Mouse (Mus musculus) embryonic facial prominence, embryonic 12.5 days (tissue): ENCODE results near the gene Pum1. TPM values are rescaled to one million over a fixed set of nuclear protein-coding genes. Genes with fewer than 3 reads are reported as not detected.

ENCODE experiments used
- ATAC-seq: fragments of 200-750 bp; cut with Nextera tagmentation; 2 replicates; pipeline ENCODE4 v1.8.0; 2017; ENCODE audit not compliant: insufficient number of reproducible peaks, insufficient read depth, low FRiP score, low TSS enrichment
- H3K27ac ChIP-seq: fragments of 300-500 bp; sonication (generic); 2 replicates; pipeline ENCODE4 v1.5.1; 2016; ENCODE audit warnings: mild to moderate bottlenecking
- H3K27me3 ChIP-seq: fragments of 300-500 bp; sonication (generic); 2 replicates; pipeline ENCODE4 v1.6.1; 2016; ENCODE audit warnings: mild to moderate bottlenecking, moderate library complexity
- H3K36me3 ChIP-seq: fragments of 300-500 bp; sonication (generic); 2 replicates; pipeline ENCODE4 v1.6.1; 2016; ENCODE audit warnings: mild to moderate bottlenecking
- H3K4me1 ChIP-seq: fragments of 300-500 bp; sonication (generic); 2 replicates; pipeline ENCODE4 v1.6.1; 2016
- H3K4me2 ChIP-seq: fragments of 300-500 bp; sonication (generic); replicated peaks from 2 replicates; pipeline ENCODE4 v1.6.1; 2016; ENCODE audit warnings: mild to moderate bottlenecking, moderate library complexity
- H3K4me3 ChIP-seq: fragments of 300-500 bp; sonication (generic); 2 replicates; pipeline ENCODE4 v1.5.1; 2016; ENCODE audit warnings: mild to moderate bottlenecking
- H3K9ac ChIP-seq: fragments of 300-500 bp; sonication (generic); 2 replicates; pipeline ENCODE4 v1.6.1; 2016; ENCODE audit warnings: mild to moderate bottlenecking, moderate library complexity
- H3K9me3 ChIP-seq: fragments of 300-500 bp; sonication (generic); 2 replicates; pipeline ENCODE4 v1.6.1; 2016; ENCODE audit warnings: mild to moderate bottlenecking, moderate library complexity
- WGBS: fragments of 180-500 bp; shearing (Covaris S2); methylation state at CpG from one replicate; pipeline ENCODE4 v1.1.7; 2016; 5-methylcytosine and 5-hydroxymethylcytosine counted together
- polyA plus RNA-seq: library from polyadenylated mRNA; unstranded; fragments of >200 nt; fragmentation: Nextera tagmentation; extraction: Ambion mirVana; gene quantifications from 2 replicates; pipeline ENCODE4 v1.2.1, GENCODE M21; 2016

Pum1 gene
- polyA plus RNA-seq, 1 experiment from 2014 or later: 116 TPM

DNA sequence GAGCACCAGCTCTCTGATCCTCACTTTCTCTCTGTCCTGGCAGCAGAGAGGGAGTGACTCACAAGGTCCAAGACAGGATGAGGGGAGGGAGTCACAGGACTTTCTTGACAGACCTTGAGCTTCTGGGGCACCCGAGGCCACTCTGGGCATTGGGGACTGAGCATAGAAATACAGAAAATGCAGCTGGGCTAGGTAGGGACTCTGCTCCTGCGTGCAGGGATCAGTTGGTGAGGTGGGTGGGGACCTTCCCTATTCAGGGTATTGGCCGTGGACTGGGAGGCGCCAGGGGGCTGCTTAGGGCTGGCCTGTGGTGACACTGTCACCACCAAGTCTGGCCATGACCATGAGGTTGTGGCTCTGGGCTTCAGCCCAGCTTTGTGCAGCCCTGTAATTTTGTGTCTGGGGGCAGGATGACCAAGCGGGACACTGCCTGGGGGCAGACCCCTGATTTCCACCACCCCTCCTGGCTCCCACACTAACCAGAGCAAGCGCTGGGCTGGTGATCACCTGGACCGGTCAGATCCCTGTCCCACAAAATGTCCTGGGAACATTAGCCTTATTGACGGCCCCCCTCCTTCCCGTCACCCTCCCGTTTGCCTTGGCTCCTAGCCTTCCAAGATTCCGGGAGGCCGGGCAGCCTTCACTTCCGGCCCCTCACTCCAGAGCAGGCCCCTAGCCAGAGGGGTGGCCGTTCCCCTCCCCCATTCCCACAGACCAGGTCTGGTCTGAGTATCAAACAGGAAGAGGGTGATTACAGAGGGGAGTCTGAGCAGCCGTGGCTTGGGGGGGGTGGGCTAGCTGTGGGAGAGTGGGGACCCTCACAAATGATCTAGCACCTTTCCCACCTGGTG lies 134.3 kb downstream of the Pum1 start:
- Histone ChIP-seq H3K4me1 (peaks cover 58% of the 10 kb centered on the region), H3K27me3 (no peaks in the 10 kb centered on the region), H3K27ac (peak overlapping the region; percentile 76), H3K36me3 (no peaks in the 10 kb centered on the region), H3K9me3 (no peaks in the 10 kb centered on the region), H3K9ac (peak overlapping the region; percentile 1; the same call in 1 of the 2 replicates), H3K4me3 (no peak overlapping the region), H3K4me2 (peak overlapping the region; percentile 25; the same call in 1 of the 2 replicates)
- no peak for ATAC-seq
- 21% methylated on average over 15 of the region's 15 CpGs for WGBS

DNA sequence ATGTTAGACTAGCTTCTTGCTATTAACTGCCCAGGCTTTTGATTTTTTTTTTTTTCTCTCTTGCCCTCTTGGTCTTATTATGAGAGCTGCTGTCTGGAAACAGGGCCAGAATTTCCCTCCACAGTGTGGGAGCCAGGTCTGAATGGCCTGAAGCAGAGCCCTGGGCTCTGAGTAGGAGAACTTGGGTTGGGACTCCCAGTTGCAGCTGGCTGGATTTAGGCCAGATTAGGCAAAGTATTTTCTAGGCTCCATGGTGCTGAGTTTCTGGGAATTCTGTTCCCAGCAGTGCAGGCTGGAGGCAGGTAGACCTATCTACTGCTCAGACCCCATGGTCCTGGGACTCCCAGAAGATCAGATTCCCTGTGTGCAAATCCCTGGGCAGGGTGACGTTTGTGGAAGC lies 135.3 kb downstream of the Pum1 start:
- Histone ChIP-seq H3K9ac (no peak overlapping the region), H3K27ac (peak overlapping the region; percentile 76)

DNA sequence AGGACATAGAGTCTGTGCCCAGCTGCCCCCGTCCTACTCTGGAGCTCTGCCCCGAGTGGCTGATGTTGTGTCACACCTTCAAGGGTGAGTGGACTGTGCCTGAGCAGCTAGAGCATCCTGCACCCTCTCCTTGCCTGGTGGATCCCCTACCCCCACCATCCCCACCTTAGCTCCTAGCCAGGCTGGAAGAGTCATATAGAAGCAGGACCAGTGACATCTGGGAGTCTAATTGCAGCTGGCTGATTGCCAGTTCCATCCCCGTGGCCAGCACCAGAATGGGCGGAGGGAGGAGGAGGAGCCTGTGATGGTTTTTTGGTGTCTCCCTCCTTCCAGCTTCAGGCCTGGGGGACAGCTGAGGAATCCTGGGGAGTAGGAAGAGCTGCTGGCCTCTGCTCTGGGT lies 136.0 kb downstream of the Pum1 start:
- H3K9ac ChIP-seq: no peak overlapping the region

More for the DNA sequence above, 135.3 kb downstream of the Pum1 start:
- Histone ChIP-seq H3K27me3 (no peaks in the 10 kb centered on the region), H3K4me3 (no peak overlapping the region), H3K4me1 (peaks cover 49% of the 10 kb centered on the region), H3K36me3 (0 out of 2 replicates have a peak, but pooled peaks cover 3% of the 10 kb centered on the region), H3K9me3 (no peaks in the 10 kb centered on the region), H3K4me2 (no peak overlapping the region)
- 63% methylated on average over 1 of the region's 1 CpGs for WGBS
- ATAC-seq: no peak

DNA sequence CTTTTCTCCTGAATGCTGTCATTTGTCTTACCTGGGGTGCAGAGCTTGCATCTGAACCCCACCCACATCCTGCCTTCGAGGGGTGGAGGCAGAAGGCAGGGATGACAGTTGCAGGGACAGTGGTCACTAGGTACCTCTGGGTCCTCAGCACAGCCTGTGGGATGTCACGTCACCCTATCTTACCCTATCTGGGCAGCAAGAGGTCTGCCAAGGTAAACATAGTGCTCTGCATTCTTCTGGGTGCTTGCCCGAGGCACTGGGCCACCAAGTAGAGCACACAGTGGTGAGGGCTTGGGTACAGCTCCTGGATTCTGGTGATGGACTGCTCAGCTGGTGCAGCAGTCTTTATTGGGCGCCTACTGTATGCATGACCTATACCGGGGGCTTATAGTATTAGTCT lies 136.5 kb downstream of the Pum1 start:
- Histone ChIP-seq H3K9ac (no peak overlapping the region), H3K27me3 (no peaks in the 10 kb centered on the region), H3K4me2 (no peak overlapping the region), H3K9me3 (no peaks in the 10 kb centered on the region), H3K36me3 (0 out of 2 replicates have a peak, but pooled peaks cover 3% of the 10 kb centered on the region), H3K27ac (no peak overlapping the region), H3K4me1 (peaks cover 41% of the 10 kb centered on the region), H3K4me3 (no peak overlapping the region)
- no peak for ATAC-seq
- 84% methylated on average over 5 of the region's 5 CpGs for WGBS

More for the DNA sequence above, 136.0 kb downstream of the Pum1 start:
- Histone ChIP-seq H3K27ac (peak overlapping the region; percentile 76; the same call in 1 of the 2 replicates), H3K4me1 (peaks cover 46% of the 10 kb centered on the region), H3K4me3 (no peak overlapping the region), H3K27me3 (no peaks in the 10 kb centered on the region), H3K36me3 (0 out of 2 replicates have a peak, but pooled peaks cover 3% of the 10 kb centered on the region), H3K9me3 (no peaks in the 10 kb centered on the region), H3K4me2 (no peak overlapping the region)
- 56% methylated on average over 4 of the region's 4 CpGs for WGBS
- ATAC-seq: no peak

DNA sequence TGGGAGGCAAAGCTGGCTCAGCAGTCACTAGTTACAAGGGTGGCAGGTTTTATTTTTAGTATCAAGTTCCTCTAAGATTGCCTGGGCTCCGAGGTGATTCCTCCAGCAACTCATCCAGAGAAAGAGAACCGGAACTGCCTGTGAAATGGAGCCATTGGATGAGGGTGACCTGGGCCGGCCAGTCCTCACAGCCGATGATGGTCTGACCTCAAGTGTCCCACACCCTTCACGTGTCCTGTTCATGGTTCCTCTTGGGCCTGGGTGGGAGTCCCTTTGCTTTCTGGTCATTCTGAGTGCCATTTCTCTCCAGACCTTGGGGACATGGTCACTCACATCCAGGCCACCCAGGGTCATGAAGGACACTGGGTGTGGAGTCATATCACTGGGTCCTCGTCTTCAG lies 137.0 kb downstream of the Pum1 start:
- H3K36me3 ChIP-seq: 0 out of 2 replicates have a peak, but pooled peaks cover 3% of the 10 kb centered on the region
- no peak overlapping the region for H3K9ac ChIP-seq
- H3K9me3 ChIP-seq: no peaks in the 10 kb centered on the region
- H3K27me3 ChIP-seq: no peaks in the 10 kb centered on the region
- 84% methylated on average over 6 of the region's 6 CpGs for WGBS
- no peak for ATAC-seq
- no peak overlapping the region for H3K4me3 ChIP-seq
- no peak overlapping the region for H3K4me2 ChIP-seq
- peaks cover 40% of the 10 kb centered on the region for H3K4me1 ChIP-seq
- H3K27ac ChIP-seq: no peak overlapping the region

DNA sequence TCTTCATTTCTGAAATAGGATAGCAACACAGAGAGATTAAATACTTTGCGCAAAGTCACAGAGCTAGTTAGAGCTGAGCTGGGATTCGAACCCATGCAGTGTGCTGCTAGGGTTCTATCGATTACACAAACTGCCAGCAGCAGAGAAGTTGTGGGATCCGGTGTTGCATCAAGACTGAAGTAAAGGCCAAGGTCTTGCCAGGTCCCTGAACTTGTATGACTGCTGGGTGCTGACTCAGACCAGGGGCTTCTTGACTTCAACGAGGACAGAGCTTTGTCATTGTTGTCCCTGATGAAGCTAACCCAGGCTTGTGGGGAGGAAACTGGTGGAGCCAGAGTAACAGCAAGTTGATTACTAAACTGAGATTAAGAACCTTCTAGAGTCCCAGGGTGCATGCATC lies 138.1 kb downstream of the Pum1 start:
- H3K9me3 ChIP-seq: no peaks in the 10 kb centered on the region
- peaks cover 46% of the 10 kb centered on the region for H3K4me1 ChIP-seq
- H3K4me3 ChIP-seq: no peak overlapping the region
- ATAC-seq: no peak
- 0 out of 2 replicates have a peak, but pooled peaks cover 3% of the 10 kb centered on the region for H3K36me3 ChIP-seq
- H3K27me3 ChIP-seq: no peaks in the 10 kb centered on the region
- H3K4me2 ChIP-seq: no peak overlapping the region
- no peak overlapping the region for H3K9ac ChIP-seq
- WGBS: 88% methylated on average over 5 of the region's 5 CpGs
- H3K27ac ChIP-seq: no peak overlapping the region

DNA sequence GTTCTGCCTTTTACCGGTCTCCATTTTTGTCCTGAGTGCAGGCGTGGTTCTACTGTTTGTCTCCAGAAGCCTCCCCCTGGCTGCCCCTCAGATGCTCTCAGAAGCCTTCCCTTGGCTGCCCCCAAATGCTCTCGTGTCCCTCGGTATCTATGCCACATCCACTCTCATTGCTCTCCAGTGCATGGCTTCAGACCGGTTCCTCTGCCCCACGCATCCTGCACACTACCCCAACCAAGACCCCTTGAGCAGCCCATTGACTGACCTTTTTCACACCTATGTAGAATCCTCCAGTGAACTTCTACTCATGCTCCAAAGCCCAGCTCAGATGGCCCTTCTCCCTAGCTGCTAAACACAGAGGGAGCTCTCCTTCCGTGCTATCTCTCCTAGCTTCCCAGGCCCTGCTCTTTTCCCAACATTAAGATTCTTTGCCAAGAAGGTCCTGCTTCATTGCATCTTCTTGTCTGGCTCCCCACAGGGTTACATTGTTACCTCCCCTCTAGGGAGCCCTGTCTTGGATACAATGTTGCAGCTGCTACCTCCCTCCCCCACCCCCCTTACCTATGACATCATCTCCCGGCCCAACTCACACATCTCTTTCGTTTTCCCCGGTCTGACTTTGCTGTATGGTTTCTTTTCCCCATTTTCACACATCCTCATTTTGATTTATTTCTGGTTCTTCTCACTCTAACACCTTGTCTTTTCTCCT lies 138.7 kb downstream of the Pum1 start:
- no peak overlapping the region for H3K27ac ChIP-seq
- no peaks in the 10 kb centered on the region for H3K9me3 ChIP-seq
- H3K4me1 ChIP-seq: peaks cover 44% of the 10 kb centered on the region
- H3K4me2 ChIP-seq: no peak overlapping the region
- H3K4me3 ChIP-seq: no peak overlapping the region
- H3K27me3 ChIP-seq: no peaks in the 10 kb centered on the region
- H3K9ac ChIP-seq: no peak overlapping the region
- H3K36me3 ChIP-seq: 0 out of 2 replicates have a peak, but pooled peaks cover 3% of the 10 kb centered on the region
- WGBS: 61% methylated on average over 10 of the region's 10 CpGs
- ATAC-seq: no peak

DNA sequence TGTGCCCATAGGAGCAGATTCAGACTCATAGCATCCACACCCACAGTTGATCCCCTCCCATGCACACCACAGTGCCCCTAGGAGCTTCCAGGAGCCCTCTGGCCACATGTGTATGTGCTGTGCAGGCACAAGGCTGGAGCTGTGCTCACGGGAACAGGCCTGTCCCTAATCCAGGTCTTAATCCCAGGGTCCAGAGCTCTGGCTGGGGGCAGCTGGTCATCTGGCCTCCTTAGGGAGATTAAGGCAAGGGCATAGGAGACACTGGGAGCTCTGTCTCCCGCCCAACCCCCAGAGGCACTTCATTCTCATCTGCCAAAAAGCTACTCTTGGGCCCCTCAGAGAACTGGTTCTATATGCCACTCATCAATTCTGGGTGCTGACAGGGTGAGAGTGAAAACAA lies 140.5 kb downstream of the Pum1 start:
- no peak for ATAC-seq
- peaks cover 26% of the 10 kb centered on the region for H3K4me1 ChIP-seq
- H3K36me3 ChIP-seq: 0 out of 2 replicates have a peak, but pooled peaks cover 3% of the 10 kb centered on the region
- H3K27ac ChIP-seq: no peak overlapping the region
- H3K4me3 ChIP-seq: no peak overlapping the region
- H3K9me3 ChIP-seq: no peaks in the 10 kb centered on the region
- H3K27me3 ChIP-seq: no peaks in the 10 kb centered on the region
- WGBS: 72% methylated on average over 2 of the region's 2 CpGs
- no peak overlapping the region for H3K4me2 ChIP-seq
- H3K9ac ChIP-seq: no peak overlapping the region

DNA sequence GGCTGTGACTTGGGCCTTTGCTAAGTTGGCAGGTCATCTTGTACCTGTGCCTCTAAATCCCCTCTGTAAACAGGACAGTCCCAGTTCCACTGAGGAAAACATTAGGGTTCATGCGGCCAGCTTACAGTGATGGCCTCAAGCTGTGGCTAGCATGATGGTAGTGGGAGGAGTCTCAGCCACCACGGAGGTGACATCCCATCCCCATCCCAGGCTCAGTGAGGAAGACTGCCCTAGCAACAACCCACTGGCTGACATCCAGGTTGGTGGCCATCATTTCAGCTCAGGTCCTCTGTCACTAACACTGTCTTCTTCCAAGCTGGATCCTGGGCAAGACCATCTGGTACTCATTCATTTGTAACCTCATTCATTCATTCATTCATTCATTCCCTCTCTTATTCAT lies 141.2 kb downstream of the Pum1 start:
- no peak for ATAC-seq
- Histone ChIP-seq H3K27me3 (no peaks in the 10 kb centered on the region), H3K4me2 (no peak overlapping the region), H3K9me3 (no peaks in the 10 kb centered on the region), H3K27ac (no peak overlapping the region), H3K36me3 (0 out of 2 replicates have a peak, but pooled peaks cover 3% of the 10 kb centered on the region), H3K4me1 (peaks cover 19% of the 10 kb centered on the region), H3K4me3 (no peak overlapping the region), H3K9ac (no peak overlapping the region)
- WGBS: 59% methylated on average over 2 of the region's 2 CpGs

DNA sequence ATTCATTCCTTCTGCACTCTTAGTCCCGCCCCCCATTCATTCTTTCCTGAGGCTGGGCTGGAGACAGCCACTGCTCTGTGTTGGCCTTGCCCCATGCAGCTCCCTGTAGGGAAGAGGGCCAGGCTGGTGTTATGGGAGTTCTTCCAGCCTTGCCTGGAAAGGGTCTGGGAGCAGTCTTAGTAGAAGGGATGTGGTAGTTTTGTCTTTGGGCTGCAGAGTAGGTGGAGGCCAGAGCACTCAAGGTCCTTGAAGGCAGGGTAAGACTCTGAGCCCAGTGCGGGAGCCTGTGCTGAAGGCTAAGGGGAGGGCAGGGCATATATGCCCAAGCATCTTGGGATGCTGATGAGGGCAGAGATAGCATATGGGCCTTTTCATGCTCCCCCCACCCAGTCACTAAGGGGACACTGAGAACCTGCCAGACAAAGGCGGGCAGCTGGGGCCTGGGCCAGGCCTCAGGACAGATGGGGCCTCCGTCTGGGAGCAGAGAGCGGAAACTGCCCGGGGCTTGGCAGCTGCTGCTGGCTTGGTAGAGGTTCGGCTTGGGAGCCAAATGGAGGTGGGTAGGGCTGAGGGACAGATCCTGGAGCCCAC lies 141.7 kb downstream of the Pum1 start:
- ATAC-seq: 0 out of 2 replicates have a peak, but pooled peaks have one; percentile 19
- Histone ChIP-seq H3K4me3 (no peak overlapping the region), H3K4me2 (no peak overlapping the region), H3K27ac (no peak overlapping the region), H3K9me3 (no peaks in the 10 kb centered on the region), H3K36me3 (0 out of 2 replicates have a peak, but pooled peaks cover 3% of the 10 kb centered on the region), H3K27me3 (no peaks in the 10 kb centered on the region), H3K4me1 (peaks cover 13% of the 10 kb centered on the region; the same call in 1 of the 2 replicates), H3K9ac (no peak overlapping the region)
- WGBS: 80% methylated on average over 7 of the region's 7 CpGs

DNA sequence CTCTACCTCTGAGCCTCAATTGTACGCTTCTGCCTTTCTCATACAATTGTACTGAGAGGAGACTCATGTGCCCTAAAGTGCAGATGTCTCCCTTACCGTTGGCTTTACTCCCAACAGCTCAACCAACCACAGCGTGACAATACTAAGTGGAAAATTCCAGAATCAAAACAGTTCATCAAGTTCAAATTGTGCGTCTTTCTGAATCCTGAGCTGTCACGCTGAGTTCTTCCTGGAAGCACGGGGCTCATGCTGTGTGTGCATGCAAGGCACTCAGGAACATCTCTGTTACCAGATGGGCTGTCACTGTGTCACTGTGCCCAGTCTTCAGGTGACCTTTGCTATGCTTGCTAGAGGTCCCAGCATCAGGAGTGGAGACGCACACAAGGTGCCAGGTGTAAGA lies 142.6 kb downstream of the Pum1 start:
- Histone ChIP-seq H3K4me1 (peaks cover 12% of the 10 kb centered on the region; the same call in 1 of the 2 replicates), H3K4me2 (no peak overlapping the region), H3K4me3 (no peak overlapping the region), H3K27ac (no peak overlapping the region), H3K36me3 (0 out of 2 replicates have a peak, but pooled peaks cover 3% of the 10 kb centered on the region), H3K9ac (no peak overlapping the region), H3K27me3 (no peaks in the 10 kb centered on the region), H3K9me3 (no peaks in the 10 kb centered on the region)
- ATAC-seq: no peak
- 81% methylated on average over 7 of the region's 7 CpGs for WGBS
